Mouse (Mus musculus): ENCODE measurements around the gene Poc1b. TPM values are rescaled to one million over a fixed set of nuclear protein-coding genes. Genes with fewer than 3 reads are reported as not detected.
"Not testable (repeated sequence)": the region's sequence is repeated elsewhere in the genome, so short reads cannot be mapped to it uniquely, and the experiment has no call there.

The Poc1b gene
- polyA plus RNA-seq, 1 experiment, result 7.3 TPM

DNA sequence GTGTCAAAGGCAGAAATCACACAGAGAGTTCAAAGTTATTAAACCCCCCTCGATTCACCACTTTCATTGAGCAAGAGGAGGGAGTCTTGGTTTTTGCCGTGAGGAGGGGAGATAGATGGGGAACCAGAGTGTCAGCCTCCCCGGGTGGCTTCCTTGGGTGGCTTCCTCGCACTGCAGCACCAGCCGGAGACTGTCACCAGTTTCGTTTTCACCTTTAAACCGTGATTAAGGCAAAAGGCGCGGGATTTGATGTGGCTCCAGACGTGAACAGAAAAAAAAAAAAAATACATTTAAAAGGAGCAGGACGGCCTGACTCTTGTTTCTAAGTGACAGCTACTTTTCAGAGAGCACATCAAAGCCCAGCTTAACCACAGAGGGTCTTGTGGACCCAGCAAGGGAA, 97.7 kb downstream of the Poc1b start:
- peak overlapping the region; percentile 69 for H3K4me3 ChIP-seq (replicated peaks; ENCODE audit: extremely low read depth, low read depth, low read length)
- 7% methylated on average over 11 of the region's 11 CpGs for WGBS
- H3K4me1 ChIP-seq (ENCODE audit: control insufficient read depth, insufficient read depth, low read length), result no peaks in the 10 kb centered on the region; the same call in none of the 2 replicates
- peak; percentile 73 for TF ChIP-seq POLR2A (IDR thresholded peaks at IDR 0.05; ENCODE audit: borderline replicate concordance, extremely low read depth, low read depth, low read length)
- no peak for TF ChIP-seq CTCF (IDR thresholded peaks at IDR 0.05; ENCODE audit: insufficient read depth, low read length)
- DNase-seq, result peak; percentile 34

DNA sequence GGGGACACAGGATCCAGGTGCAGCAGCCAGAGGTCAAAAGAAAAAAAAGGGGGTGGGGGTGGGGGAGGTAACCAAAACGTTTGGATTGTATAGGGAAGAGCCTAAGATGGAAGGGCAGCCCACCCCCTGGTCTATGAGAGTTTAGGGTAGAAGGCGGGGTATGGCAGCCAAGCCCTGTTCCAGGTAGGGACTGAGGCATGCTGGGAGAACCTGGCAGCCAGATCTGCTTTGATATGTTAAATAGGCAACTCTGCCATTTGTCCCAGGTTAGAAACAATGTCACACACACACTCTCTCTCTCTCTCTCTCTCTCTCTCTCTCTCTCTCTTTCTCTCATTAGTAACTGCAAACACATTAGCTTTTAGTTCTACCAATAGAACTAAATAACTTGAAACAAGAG, 100.3 kb downstream of the Poc1b start:
- no peak for TF ChIP-seq POLR2A (IDR thresholded peaks at IDR 0.05; ENCODE audit: borderline replicate concordance, extremely low read depth, low read depth, low read length)
- TF ChIP-seq CTCF (IDR thresholded peaks at IDR 0.05; ENCODE audit: insufficient read depth, low read length), result no peak
- WGBS, result 56% methylated on average over 2 of the region's 2 CpGs
- no peak overlapping the region for H3K4me3 ChIP-seq (replicated peaks; ENCODE audit: extremely low read depth, low read depth, low read length)
- no peaks in the 10 kb centered on the region; the same call in none of the 2 replicates for H3K4me1 ChIP-seq (ENCODE audit: control insufficient read depth, insufficient read depth, low read length)
- DNase-seq, result no peak

DNA sequence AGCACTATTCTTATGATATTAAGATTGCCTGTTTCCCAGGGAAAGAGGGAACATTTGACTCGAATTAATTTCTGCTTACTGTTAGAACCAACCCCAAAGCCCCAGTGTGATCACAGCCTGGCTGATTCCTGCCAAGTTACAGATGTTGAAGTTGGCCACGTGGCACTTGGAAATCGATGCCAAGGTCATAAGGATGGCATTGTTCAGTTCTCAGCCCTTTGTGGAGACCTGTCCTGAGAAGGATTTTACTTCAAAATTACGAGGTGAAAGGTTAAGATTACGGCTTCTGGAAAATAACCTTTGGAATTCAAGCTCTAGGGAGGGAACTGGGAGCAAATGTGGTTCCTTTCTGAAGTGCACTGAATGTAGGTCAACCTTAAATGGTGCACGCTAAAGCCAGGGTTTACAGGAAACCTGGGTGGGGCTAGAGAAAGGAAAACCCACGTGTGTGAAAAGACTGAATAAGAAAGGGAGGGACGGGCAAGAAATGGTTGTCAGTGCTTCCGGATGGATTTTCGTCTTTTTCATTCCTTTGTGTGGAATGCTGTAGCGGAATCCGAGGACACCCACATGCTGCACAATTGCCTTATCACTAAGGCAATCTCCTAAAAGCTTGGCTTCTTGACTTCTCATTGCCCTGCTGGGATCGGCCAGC, 102.4 kb downstream of the Poc1b start:
- TF ChIP-seq POLR2A (IDR thresholded peaks at IDR 0.05; ENCODE audit: borderline replicate concordance, extremely low read depth, low read depth, low read length), result no peak
- TF ChIP-seq CTCF (IDR thresholded peaks at IDR 0.05; ENCODE audit: insufficient read depth, low read length), result no peak
- WGBS, result 59% methylated on average over 13 of the region's 13 CpGs
- DNase-seq, result no peak

DNA sequence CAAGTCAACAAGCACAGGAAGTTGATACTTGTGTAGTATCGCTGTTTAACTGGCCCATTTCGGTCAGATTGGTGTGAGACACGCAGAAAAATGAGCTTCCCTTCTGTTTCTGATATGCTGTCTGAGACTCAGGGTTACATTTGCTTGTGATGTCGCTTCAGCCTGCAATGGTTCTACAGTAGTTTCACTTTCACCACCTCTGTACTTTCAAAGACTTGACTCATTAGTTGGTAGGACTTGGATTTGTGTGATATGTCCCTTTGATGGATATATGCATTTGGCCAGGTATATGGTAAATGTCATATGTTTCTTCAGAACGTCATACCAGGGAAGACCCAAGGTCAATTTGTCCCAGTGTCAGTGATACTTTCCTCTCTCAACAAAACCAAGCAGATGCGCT, 104.2 kb downstream of the Poc1b start:
- H3K4me3 ChIP-seq (replicated peaks; ENCODE audit: extremely low read depth, low read depth, low read length), result no peak overlapping the region
- TF ChIP-seq POLR2A (IDR thresholded peaks at IDR 0.05; ENCODE audit: borderline replicate concordance, extremely low read depth, low read depth, low read length) (no peak), CTCF (IDR thresholded peaks at IDR 0.05; ENCODE audit: insufficient read depth, low read length) (no peak)
- WGBS, result 91% methylated on average over 6 of the region's 6 CpGs
- no peaks in the 10 kb centered on the region; the same call in 1 of the 2 replicates for H3K4me1 ChIP-seq (ENCODE audit: control insufficient read depth, insufficient read depth, low read length)
- DNase-seq, result no peak

More for the DNA sequence above, 102.4 kb downstream of the Poc1b start:
- no peaks in the 10 kb centered on the region; the same call in none of the 2 replicates for H3K4me1 ChIP-seq (ENCODE audit: control insufficient read depth, insufficient read depth, low read length)
- no peak overlapping the region for H3K4me3 ChIP-seq (replicated peaks; ENCODE audit: extremely low read depth, low read depth, low read length)

DNA sequence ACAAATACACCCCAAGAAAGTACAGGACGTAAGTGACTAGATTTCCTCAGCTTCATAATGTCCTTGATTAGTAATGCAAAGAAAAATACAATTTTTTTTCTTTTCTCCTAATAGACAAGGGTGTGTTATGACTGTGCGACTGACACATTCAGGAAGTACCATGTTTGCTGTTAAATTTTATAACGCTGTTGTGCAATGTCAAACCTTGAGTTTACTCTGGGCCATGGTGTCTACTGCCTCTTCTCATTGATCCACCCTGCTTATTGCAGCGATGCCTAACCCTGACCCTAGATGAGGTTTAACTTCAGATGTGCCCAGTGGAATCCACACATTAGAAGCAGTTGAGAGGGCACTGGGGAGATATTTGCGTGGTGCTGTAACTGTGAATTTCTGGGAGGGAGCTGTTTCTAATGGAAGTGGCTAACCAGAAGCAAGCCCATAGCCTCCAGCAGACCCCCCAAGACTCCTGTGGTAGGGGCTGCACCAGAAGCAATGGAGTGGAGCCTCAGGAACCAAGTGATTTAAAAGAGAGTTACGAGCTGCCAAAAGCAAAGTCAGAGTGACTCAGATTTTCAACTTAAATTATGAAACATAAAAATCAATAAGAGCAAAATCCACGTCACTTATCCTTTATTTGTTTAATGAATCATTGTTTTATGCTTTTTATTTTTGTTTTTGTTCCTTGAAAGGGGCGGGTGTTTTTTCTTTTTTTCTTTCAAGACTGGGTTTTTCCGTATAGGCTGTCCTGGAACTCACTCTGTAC, 104.8 kb downstream of the Poc1b start:
- TF ChIP-seq CTCF (IDR thresholded peaks at IDR 0.05; ENCODE audit: insufficient read depth, low read length) (no peak), POLR2A (IDR thresholded peaks at IDR 0.05; ENCODE audit: borderline replicate concordance, extremely low read depth, low read depth, low read length) (no peak)
- 82% methylated on average over 9 of the region's 9 CpGs for WGBS
- no peak for DNase-seq

DNA sequence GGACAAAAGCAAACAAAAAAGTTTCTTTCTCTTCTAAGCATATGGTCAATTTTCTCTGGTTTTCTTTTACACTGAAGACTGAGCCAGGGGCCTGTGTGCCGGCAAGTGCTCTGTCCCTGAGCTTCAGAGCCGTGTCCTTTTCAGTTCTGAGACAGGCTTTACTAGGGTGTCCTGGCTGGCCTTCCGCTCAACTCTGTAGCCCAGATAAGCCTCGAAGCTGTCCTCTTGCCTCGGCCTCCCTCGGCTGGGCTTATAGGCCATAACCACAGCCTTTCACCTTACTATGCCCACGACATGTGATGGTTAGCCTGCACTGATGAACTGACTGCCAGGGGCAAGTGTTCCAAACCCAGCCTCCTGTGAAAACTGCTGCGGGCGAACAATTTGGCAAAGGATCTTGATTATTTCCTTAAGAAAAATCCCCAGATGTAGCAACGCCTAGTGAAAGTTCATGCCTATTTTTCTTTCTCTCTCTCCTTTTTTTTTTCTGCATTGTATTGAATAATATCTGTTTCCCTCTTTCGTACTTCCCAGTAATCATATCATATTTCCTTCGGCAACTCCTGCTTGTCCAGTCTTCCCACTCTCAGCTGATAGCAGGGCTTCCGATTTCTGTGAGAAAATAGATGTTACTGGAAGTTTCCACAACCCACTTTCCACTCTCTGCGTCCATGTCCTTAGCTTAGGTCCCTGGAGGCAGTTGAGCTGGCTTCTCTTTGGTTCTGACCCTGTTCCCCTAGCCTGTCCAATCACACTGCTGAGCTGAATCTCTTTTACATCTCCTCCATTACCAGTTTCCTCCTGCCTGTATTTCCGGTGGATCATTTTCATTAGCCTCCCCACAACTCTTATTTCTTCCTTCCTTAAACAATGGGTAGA, 107.8 kb downstream of the Poc1b start:
- Histone ChIP-seq H3K4me3 (replicated peaks; ENCODE audit: extremely low read depth, low read depth, low read length) (no peak overlapping the region), H3K4me1 (ENCODE audit: control insufficient read depth, insufficient read depth, low read length) (no peaks in the 10 kb centered on the region)
- 57% methylated on average over 15 of the region's 15 CpGs for WGBS
- DNase-seq, result no peak
- TF ChIP-seq CTCF (IDR thresholded peaks at IDR 0.05; ENCODE audit: insufficient read depth, low read length), result no peak
- no peak for TF ChIP-seq POLR2A (IDR thresholded peaks at IDR 0.05; ENCODE audit: borderline replicate concordance, extremely low read depth, low read depth, low read length)

More for the DNA sequence above, 104.8 kb downstream of the Poc1b start:
- no peak overlapping the region for H3K4me3 ChIP-seq (replicated peaks; ENCODE audit: extremely low read depth, low read depth, low read length)
- H3K4me1 ChIP-seq (ENCODE audit: control insufficient read depth, insufficient read depth, low read length), result no peaks in the 10 kb centered on the region

DNA sequence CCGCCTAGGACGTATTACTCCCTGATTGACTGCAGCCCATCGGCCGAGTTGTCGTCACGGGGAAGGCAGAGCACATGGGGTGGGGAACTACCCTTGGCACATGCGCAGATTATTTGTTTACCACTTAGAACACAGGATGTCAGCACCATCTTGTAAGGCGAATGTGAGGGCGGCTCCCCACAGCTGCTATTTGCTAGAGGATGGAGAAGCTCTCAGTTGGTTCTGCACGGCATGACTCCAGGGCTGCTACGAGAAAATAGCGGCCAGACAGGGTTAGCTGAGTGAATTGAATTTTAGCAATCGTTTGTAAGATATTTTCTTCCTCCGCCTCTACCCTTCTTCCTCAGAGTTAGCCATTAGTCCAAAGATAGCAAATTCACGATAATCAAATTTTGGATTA, 109.7 kb downstream of the Poc1b start:
- not testable (repeated sequence) for DNase-seq; H3K4me1 ChIP-seq (ENCODE audit: control insufficient read depth, insufficient read depth, low read length); H3K4me3 ChIP-seq (replicated peaks; ENCODE audit: extremely low read depth, low read depth, low read length)
- 92% methylated on average over 15 of the region's 15 CpGs for WGBS

DNA sequence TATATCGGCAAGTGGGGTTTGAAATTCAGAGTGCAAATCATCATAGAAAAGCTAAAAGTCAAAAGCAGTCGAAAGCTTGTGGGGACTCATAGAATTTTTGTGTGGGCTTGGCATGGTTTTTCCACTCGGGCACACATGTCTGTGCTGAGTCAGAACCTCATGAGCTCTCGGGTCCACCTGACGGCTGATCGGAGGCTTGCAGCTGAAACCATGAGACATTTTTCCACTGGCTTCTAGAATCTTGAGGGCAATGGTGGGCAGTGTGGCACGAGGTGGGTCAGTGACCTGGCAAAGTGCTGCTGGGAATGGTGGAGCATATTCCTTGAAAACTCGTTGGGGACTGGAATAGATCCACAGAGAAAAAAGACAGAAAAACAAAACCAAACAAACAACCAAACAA, 114.7 kb downstream of the Poc1b start:
- TF ChIP-seq CTCF (IDR thresholded peaks at IDR 0.05; ENCODE audit: insufficient read depth, low read length), result no peak
- TF ChIP-seq POLR2A (IDR thresholded peaks at IDR 0.05; ENCODE audit: borderline replicate concordance, extremely low read depth, low read depth, low read length), result no peak
- H3K4me3 ChIP-seq (replicated peaks; ENCODE audit: extremely low read depth, low read depth, low read length), result no peak overlapping the region
- H3K4me1 ChIP-seq (ENCODE audit: control insufficient read depth, insufficient read depth, low read length), result no peaks in the 10 kb centered on the region
- 92% methylated on average over 8 of the region's 8 CpGs for WGBS
- DNase-seq, result no peak

DNA sequence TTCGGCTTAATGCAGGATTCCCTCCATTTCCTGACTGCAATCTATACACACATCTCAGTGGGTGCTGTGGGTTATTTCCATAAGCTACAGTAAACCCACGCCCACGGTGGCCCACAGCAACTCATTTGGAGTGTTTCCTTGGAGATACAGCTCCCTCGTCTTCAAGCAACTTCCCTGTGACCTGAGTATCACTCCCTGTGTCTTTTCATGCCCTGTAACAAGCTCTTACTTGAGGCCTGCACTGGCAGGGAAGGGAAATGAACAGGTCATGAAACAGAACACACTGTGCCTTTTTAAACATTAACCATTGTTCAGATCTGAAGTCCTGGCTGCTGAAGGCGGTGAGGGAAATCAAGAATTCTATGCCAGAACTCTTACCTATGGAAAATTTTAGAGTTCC, 115.9 kb downstream of the Poc1b start:
- Histone ChIP-seq H3K4me1 (ENCODE audit: control insufficient read depth, insufficient read depth, low read length) (no peaks in the 10 kb centered on the region), H3K4me3 (replicated peaks; ENCODE audit: extremely low read depth, low read depth, low read length) (no peak overlapping the region)
- WGBS, result 73% methylated on average over 5 of the region's 5 CpGs
- DNase-seq, result no peak
- no peak for TF ChIP-seq POLR2A (IDR thresholded peaks at IDR 0.05; ENCODE audit: borderline replicate concordance, extremely low read depth, low read depth, low read length)

All from lung, adult 2 months (tissue).